Mouse (Mus musculus) mature B cell (primary cell): ENCODE data around the gene Gm11084.

Experiments used
- in situ Hi-C: fragments of 300-500 bp; cut with MboI; formaldehyde crosslinking; loops from 2 replicates; pipeline ENCODE4 v1.14.3; 2019

Gene Gm11084

DNA sequence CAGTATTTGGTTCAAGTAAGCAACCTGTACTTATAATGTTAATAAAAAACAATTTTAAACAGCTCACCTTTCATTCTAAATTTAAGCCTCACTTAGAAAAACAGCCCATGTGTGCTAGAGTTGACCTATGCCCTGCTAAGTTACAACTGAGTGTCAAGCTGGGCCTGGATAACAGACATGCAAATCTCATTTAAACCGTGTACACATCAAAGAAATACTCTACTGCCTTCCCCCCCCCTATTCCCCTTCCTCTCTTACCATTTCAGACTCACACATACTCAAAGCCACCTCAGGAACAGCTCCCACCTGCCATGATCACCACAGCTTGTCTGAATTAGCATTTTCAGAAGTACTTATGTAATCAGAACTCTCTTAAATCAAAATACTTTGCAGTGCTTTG is 50.6 kb downstream of the Gm11084 start:
- in situ Hi-C loops, result no loop called here

DNA sequence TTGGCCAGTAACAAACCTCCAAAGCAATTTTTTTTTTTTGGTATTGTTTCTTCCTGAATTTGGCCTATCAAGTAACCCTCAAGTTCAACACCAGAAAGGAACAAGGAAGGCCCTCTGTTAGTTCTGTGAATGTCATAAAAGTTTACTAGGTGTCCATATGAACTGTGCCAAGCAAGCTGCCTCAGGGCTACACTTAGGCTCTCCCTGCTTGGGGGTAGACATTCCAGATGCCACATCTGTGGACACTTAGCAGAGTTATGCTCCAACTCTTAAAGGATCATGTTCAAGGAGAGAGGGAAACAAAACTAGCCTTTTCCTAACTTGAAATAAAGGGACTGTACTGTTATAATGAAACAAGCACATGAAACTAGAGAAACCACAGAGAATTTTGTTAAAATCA is 54.3 kb downstream of the Gm11084 start:
- in situ Hi-C loops, result no loop called here

DNA sequence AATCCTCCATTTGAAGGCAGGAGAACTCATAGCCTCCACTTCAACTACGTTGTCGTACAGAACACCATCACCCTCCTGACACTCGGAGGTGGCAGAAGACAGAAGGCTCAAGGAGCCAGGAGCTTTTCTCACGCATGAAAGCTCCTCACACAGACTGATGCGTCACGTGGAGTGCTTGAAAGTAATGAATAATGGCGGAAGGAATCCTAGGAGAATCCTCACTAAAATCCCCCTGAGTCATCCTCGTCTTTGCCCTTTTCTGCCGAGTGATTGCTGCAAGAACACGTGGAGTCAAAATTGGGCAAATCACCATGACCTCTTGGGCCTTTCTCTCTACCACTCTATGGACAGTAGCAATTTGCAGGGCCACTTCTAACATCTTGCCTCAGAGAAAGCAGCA is 61.5 kb downstream of the Gm11084 start:
- in situ Hi-C loops, result no loop called here
